Mouse (Mus musculus): ENCODE measurements around the gene Hs3st6.

The Hs3st6 gene

DNA sequence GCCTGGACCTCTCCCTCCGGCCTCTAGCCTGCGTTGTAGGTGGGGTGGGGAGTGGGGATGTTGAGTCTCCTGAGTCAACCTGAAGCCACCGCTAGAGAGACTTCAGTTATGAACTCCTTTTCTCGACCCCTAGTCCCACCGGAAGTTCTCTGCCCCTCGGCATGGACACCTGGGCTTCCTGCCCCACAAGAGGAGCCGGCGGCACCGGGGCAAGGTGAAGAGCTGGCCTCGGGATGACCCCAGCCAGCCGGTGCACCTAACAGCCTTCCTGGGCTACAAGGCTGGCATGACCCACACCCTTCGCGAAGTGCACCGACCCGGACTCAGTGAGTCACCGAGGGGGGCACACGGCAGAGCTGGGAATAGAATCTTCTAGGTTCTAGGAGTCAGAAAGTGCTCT lies 24.6 kb upstream of the Hs3st6 start:
- DNase-seq (ENCODE audit: low spot score), result no peak

DNA sequence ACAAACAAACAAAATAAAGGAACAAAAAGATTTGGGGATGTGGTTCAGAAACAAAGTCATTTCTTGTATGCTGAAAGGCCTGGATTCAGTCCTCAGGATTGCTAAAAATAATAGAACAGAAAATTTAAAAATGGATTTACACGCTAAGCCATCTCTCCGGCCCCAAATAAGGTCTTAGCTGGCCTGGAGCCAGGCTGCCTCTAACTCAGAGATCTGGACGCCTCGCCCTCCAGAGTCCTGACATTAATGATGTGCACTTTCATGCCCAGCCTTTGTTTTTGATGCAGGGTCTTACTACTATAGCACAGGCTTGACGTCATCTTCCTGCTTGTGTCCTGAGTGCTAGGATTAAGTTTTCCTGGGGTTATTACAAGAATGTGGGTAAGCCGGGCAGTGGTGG lies 23.7 kb upstream of the Hs3st6 start:
- DNase-seq (ENCODE audit: low spot score), result no peak

DNA sequence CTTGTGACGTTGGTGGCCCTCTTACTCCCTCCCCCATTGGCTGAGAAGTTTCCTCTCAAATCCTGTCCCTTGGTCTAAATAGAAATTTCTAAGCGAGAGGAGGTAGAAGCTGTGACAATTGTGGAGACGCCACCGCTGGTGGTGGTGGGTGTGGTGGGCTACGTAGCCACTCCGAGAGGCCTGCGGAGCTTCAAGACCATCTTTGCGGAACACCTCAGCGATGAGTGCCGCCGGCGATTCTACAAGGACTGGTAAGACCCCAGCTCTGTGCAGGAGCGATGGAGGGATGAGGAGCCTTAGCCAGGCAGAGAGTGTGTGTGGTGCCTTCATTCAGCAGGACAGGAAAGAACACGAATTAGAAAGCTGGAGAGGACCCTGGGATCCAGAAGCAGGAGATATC lies 22.0 kb upstream of the Hs3st6 start:
- DNase-seq (ENCODE audit: low spot score), result no peak

- DNase-seq (ENCODE audit: low spot score), result no peak
These were observed 20.4 kb upstream of the Hs3st6 start for GRCm38 (mm10) chr17:24732233-24732935.

DNA sequence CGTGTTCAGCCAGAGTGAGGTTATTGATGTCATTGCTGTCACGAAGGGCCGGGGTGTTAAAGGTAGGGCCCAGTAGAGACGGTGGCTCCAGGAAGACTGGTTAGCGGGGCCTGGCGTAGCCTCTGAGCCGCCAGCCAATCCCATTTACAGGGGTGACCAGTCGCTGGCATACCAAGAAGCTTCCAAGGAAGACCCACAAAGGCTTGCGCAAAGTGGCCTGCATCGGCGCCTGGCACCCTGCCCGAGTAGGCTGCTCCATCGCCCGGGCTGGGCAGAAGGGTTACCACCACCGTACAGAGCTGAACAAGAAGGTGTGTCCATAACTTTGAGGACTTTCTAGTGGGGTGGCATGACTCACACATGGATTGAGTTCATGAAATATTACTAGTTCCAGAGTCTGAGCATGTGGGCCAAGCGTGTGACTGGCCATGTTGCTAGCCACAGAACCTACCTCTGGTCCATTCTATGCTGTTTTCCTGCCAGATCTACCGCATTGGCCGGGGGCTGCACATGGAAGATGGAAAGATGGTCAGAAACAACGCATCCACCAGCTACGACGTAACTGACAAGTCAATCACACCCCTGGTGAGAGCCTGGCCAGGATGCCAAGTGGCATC lies 19.2 kb upstream of the Hs3st6 start:
- DNase-seq (ENCODE audit: low spot score), result no peak

DNA sequence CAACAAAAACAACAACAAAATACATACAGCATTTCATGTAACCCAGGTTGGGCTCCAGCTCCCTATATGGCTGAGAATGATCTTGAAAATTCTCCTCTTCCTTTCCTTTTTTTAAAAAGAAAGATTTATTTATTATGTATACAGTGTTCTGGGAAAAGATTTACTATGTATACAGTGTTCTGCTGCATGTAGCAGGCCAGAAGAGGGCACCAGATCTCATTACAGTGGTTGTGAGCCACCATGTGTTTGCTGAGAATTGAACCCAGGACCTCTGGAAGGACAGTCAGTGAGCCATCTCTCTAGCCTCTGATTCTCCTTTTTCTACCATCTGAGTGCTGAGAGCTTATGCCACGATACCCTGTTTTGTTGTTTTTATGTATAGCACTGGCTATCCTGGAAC lies 18.3 kb upstream of the Hs3st6 start:
- no peak for DNase-seq (ENCODE audit: low spot score)

DNA sequence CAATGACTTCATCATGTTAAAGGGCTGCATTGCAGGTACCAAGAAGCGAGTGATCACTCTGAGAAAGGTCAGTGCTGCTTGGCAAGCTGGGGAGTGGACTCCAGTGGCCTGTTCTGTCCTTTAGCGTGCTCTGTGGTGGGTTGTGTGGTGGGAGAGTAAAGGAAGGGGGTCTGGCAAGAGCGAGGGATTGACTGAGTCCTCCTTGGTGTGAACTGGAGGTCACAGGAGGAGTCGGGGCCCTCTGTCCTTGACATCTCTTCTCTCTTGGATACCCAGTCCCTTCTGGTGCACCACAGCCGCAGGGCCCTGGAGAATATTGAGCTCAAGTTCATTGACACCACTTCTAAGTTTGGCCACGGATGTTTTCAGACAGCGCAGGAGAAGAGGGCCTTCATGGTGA lies 17.3 kb upstream of the Hs3st6 start:
- DNase-seq (ENCODE audit: low spot score), result no peak

DNA sequence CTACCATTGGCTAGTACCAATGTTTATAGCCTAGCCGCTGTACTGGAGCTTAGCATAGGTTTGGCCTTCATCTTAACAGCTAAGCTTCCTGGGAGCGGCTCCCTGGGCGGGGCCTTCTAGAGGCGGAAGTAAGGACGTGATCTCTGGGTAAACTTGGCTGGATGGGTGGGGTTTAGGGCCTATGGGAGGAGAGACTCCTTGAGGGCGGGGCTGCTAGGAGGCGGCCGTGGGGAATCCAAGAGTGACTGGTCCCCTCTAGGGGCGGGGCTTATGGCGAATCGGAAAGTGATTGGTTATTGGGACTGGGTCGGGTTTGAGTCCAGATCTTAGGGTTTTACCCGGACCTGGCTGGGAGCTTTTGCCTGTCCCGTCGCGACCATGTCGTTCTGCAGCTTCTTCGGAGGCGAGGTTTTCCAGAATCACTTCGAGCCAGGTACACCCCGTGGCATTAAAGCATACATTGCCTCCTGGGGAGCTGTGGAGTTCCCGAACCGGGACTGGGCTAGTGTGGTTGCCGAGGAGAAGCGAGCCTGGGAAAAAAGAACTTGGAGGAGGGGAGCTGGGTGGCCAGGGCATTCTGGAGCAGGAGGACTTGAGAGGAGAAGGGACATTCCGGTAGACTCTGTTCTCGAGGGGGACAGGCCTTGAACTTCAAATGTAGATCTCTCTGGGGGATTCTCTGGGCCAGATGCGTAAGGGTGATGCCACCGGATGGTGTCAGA lies 16.3 kb upstream of the Hs3st6 start, which contains the start of gene Msrb1:
Gene Msrb1 (plus strand): TSS at position 313 of the 722 bp plus-strand sequence.
- peak; percentile 90 for DNase-seq (ENCODE audit: low spot score)

DNA sequence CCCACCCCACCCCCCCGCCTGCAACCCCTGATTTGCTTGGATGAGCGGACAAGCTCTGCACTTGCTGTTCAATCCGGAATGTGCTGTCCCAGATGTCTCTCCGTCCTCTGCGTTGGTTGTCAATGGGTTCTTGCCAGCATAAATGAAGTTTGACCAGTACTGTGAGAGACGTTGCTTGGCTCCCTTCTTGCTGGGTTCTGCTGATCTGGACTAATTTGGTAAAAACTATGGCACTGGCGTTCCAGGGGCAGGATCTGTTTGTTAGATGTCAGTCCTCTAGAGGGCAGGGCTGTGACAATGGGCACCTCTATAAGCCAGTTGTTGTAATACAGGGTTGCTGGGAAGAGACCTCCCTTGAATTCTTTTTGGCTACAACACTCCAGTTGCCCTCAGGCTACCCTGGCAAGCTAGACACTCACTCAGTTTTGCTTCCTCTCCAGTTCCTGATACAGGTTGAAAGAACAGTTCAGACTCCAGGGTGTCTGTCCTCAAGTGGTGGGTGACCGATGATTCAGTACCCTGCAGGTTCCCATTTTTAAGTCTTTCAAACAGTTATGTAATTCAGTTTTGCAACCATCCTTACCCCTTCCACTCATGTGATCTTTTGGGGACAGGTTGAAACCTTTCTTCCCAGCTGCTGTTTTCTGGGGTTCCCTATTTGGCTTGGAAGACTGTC lies 15.5 kb upstream of the Hs3st6 start:
- DNase-seq (ENCODE audit: low spot score), result no peak

DNA sequence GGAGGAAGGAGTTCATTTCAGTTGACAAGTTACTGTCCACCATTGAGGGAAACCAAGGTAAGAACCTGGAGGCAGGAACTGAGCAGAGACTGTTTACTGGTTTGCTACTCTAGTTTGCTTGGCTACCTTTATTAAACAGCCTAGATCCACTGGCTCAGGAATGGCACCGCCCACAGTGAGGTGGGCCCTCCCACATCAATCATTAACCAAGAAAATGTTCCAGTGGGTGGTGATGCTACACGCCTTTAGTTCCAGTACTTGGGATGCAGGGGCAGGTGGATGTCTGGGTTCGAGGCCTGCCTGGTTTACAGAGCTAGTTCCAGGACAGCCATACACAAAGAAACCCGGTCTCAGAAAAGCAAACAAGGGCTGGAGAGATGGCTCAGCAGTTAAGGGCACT lies 14.6 kb upstream of the Hs3st6 start:
- DNase-seq (ENCODE audit: low spot score), result no peak

GRCm38 (mm10) chr17:24739926-24740325 lies 12.9 kb upstream of the Hs3st6 start:
- no peak for DNase-seq (ENCODE audit: low spot score)

DNA sequence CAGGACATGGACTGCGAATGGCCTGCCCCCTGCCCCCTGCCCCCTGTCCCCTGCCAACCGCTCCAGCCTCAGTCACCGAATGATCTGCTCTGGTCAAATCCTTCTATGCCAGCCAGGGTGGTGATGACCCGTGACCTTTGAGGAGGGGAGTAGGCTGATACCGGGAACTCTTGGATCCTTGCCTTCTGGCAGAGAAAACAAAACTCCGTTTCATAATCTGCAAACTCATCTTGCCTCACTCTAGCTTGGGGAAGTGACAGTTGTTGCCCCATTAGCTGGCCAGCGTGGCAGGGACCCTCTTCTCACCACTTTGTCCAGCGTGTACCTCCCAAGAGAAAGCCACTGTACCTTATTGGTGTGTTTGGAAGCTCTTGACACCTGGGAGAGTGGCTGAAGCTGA lies 10.5 kb upstream of the Hs3st6 start:
- DNase-seq (ENCODE audit: low spot score), result no peak

DNA sequence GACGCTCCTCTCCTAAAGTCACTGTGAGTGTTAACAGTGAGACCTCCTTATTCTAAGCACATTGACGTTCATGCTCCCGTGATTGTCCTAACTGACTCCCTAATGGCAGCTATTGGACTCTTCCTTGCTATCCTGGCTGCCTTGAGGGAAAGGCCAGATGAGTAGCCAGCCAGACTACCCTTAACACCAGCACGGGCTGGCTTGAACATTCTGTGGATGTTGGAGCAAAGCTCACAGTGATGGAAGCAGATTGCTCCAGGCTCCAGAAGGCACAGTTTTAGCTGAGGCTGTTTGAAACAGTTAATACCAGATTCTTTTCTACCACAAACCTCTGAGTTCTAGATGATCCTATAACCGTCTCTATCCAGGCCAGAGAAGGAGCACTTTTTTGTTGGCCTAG lies 8.9 kb upstream of the Hs3st6 start:
- DNase-seq (ENCODE audit: low spot score), result no peak

DNA sequence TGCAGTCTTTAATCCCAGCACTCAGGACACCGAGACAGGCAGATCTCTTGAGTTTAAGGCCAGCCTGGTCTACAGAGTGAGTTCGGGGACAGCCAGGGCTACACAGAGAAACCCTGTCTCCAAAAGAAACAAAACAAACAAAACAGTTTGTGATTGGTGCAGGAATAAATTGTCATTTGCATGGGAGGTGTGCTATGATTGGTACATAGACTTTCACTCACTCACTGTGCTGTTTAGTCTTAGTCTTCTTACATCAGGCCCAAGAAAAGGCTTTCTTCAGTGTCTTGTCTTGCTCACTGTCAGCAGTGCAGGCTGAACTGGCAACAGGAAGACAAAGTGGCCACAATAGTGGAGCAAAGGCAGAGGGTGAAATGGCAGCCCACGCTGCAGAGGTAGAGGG lies 8.4 kb upstream of the Hs3st6 start:
- no peak for DNase-seq (ENCODE audit: low spot score)

DNA sequence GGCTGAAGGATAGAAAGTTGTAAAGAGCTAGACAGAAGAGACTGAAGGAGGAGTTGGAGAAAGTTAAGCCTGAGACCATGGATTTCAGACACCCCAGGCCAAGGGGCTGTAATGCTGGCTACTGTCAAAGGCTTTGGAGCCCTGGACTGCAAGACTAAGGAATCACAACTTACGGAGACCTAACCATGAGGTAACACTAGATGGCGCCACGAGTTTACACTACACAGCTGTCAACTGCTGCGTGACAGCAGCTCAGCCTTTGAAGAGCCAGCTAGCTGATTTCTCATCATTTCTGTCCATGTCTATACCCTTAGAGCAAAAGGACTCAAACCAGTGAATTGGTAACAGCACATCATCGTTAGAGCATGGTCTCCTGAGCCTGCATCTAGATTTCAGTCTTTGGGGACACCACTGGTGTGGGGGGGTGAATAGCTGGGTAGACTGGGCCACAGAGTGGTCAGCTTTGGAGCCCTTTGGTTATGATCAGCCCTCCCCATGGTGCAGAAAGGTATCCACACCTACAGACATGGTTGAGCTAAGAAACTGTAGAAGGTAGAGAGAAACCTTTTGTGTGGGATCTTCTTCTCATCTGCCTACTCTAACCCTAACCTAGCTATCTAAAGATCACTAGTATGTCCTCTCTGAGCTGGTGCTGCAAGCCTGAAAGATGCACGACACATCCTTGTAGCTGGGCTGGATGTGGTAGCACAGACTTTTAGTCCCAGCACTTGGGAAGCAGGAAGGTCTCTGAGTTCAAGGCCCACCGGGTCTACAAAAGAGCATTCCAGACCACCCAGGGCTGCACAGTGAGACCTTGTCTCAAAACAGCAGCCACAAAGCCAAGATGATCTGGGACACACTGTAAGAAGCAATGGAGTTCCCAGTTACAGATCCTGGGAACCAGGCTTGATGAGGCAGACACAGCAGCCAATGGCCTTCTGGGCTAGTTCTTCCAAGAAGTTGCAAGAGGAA lies 7.0 kb upstream of the Hs3st6 start:
- peak; percentile 75 for DNase-seq (ENCODE audit: low spot score)

GRCm38 (mm10) chr17:24746986-24747385 lies 5.8 kb upstream of the Hs3st6 start:
- no peak for DNase-seq (ENCODE audit: low spot score)

DNA sequence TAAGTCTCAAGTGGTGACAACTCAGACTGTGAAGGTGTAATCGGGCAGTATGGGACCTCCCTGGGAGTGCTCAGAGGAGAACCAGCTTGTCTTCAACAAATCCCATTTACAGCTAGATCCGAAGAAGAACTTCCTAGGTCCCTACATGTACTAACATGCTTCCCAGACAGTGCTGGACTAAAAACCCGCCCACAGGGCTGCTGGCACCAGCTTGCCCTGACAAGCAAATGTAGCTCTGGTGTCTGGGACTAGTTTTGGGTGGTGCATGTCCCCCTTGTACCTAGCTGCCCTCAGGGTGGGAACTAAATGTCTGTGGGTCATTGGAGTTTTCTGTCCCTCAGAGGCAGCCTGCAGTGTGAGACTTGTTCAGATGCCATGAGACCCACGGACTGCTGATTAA lies 1.3 kb upstream of the Hs3st6 start:
- no peak for DNase-seq (ENCODE audit: low spot score)

- DNase-seq (ENCODE audit: low spot score), result no peak
These were observed 4.6 kb downstream of the Hs3st6 start for GRCm38 (mm10) chr17:24757394-24757793.

GRCm38 (mm10) chr17:24761121-24761520 lies 8.3 kb downstream of the Hs3st6 start:
- no peak for DNase-seq (ENCODE audit: low spot score)

DNA sequence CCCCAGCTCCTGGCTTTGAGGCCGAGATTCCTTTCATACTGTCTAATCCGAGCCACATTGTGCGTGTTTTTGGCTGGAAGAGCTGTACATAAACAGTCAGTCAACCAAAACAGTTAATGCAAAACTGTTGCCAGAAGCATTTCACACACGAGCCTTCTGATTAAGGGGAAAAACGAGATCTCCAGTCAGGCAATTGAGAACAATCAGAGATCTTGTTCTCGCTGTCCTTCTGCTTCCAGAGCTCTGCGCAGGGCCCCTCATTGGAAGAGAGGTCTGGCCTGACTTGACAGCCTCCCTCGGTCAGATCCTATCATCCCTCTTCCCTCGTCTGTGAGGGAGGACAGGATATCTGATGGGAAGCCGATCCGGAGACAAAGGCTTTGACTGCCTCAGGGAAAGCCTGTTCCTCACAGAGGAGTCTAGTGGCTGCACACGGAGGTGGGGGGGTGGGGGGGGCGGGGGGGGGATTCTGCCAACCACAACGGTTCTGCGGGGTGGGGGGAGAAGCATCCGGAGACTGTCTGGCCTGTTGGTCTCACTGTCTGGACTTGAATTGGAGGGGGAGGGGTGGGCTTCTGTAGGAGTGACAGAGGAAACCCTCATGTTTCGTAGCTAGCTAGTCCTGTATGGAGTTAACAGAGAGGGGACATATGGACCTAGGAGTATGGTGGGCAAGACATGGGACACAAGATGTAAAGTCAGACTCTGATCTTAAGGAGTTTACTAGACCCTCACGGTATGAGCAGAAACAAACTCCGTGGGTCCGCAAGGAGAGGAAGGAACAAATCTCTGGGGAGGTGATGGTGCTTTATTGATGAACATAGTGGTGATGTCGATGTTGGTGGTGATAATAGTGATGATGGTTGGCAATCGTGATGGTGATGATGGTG lies 12.5 kb downstream of the Hs3st6 start:
- DNase-seq (ENCODE audit: low spot score), result no peak

All from ovary, postnatal 14 days (tissue).